Mouse (Mus musculus): ENCODE results near the gene Pdha1.

The Pdha1 gene

DNA sequence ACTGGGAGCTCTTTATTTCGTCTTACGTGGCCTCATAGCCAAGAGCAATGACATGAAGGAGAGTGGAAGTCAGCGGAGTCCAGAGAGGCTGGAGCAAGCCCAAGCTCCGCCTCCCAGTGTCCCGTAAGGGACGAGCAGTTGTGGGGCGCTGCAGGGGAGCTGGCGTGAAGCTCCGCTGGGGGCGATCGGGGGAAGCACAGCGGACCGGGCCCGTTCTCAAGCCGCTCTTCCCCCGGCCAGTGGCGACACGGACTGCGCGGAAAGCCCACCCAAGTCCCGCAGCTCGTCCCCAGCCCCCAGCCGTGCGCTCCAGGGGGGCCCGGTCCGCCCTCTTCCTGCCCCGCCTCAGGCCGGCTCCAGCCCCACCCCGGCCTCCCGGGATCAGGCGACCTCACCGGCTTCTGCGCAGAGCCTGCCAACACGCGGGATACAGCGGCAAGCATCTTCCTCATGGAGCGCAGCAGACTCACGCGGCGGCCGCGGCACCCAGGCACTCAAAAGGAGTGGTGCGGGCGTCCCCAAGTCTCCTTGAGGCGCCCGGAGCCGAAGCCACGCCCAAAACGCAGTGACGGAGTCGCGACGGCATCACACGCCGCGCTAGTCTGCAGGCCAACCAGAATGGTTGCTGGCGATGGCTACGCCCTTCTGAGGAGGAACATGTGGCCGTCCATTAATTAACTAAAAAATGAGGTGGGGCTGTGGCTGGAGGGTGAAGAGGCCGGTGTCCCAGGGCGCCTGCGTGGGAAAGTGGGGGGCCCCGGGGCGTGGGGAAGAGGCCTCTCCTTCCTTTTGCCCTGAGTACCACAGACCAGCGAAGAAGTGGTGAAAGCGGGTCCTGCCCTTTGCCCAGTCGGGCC is at the start of gene Pdha1:
Gene Pdha1, minus strand, starts transcription at position 553 of the 857 bp plus-strand sequence.
- DNase-seq, result peak; percentile 87 to 89

- no peak for DNase-seq
These were observed 40.8 kb upstream of the Pdha1 start for GRCm38 (mm10) chrX:160179032-160179431.

GRCm38 (mm10) chrX:160170150-160170549 is 31.9 kb upstream of the Pdha1 start:
- peak; percentile 30 to 73 for DNase-seq

GRCm38 (mm10) chrX:160166246-160166985 is 28.2 kb upstream of the Pdha1 start:
- DNase-seq, result no peak

DNA sequence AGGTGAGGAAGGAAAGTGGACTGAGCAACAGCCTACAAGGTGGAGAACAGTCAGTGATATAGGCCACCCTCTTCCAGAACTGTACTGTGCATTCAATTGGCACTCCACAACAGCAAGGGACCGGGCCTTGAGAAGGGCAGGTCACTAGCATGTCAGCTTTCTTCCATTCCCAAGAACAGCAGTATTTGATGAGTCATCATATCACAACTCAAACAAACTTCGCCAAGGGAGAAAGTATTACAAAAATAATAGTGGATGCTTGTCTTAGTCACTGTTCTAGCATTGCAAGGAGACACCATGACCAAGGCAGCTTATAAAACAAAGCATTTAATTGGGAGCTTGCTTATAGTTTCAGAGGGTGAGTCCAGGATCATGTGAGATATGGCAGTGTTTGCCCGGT is 26.0 kb upstream of the Pdha1 start:
- DNase-seq, result no peak

GRCm38 (mm10) chrX:160153147-160153815 is 15.1 kb upstream of the Pdha1 start:
- no peak for DNase-seq

DNA sequence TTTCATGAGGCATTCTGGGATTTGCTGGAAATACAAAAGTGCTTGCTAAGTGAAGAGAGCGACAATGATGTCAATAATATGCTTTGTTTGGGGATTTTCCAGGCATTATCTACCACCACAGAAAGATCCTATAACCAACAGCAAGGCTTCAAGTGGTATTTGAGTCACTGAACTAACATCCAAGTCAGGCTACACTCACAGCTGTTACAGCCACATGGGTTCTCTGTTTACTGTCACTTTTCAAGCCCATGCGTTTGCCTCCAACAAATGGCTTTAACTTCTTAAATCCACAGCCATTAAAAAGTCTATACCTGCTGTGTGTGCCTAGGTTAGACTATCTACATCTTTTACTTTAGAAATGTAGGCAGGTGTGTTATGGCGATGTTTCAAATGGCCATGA is 10.6 kb upstream of the Pdha1 start:
- no peak for DNase-seq

GRCm38 (mm10) chrX:160147406-160147805 is 9.2 kb upstream of the Pdha1 start:
- DNase-seq, result no peak

DNA sequence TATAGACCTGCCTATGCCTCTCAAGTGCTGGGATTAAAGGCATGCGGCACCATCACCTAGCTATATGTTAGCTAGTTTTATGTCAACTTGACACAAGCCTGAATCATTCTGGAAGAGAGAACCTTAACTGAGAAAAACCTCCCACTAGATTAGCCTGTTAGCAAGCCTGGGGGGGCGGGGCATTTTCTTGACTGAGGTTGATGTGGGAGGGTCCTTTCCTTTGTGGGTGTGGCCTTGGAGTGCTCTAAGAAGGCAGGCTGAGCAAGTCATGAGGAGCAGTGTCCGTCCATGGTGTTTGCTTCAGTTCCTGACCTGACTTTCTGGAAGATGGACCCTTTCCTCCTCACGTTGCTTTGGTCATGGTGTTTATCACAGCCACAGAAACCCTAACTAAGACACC is 8.6 kb upstream of the Pdha1 start:
- DNase-seq, result no peak

DNA sequence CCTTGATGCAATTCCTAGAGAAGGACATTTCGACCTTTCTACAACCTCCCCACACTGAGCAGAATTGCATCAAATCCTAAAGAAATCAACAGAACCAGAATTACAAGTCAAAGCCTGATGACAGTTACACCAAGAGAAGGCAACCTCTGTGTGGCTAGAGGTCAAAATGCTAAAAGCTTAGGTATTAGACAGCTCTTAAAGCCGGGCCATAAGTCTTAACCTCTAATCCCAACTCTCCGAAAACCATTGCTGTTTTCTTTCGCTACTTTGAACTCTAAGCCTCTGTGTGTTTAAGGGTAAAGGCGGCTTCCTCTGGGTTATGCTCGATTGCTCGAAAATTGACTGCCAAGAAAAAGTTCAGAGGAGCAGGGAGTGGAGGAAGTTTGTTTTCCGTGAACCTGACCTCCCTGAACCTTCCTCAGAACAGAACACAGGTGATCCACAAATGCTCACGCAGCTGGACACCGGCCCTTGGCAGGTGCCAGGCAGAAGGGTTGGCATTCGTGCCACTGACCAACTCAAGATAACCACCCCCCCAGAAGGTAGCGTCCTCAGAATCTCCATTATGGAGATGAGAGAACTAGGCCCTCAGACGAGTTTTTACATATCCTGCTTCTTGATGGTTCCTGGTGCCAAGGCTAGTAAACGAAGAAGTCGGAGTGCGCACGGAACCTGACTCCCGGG is 894 bp downstream of the Pdha1 start:
- DNase-seq, result no peak

DNA sequence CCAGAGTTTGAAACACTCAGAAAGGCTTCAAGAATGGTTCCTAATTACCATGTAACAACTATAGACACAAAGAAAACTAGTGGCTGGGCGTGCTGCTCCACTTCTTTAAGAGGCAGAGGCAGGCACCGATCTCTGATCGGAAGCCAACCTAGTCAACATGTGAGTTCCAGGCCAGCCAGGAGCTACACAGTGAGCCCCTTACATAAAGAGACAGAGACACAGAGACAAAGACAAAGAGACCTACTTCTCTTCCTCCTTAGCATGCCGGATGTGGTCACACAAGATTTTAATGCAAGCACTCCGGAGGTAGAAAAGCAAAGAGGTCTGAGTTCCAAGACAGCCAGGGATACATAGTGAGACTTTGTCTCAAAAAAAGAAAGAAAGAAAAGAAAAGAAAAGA is 2.1 kb downstream of the Pdha1 start:
- no peak for DNase-seq

GRCm38 (mm10) chrX:160135719-160136118 is 2.5 kb downstream of the Pdha1 start:
- no peak for DNase-seq

DNA sequence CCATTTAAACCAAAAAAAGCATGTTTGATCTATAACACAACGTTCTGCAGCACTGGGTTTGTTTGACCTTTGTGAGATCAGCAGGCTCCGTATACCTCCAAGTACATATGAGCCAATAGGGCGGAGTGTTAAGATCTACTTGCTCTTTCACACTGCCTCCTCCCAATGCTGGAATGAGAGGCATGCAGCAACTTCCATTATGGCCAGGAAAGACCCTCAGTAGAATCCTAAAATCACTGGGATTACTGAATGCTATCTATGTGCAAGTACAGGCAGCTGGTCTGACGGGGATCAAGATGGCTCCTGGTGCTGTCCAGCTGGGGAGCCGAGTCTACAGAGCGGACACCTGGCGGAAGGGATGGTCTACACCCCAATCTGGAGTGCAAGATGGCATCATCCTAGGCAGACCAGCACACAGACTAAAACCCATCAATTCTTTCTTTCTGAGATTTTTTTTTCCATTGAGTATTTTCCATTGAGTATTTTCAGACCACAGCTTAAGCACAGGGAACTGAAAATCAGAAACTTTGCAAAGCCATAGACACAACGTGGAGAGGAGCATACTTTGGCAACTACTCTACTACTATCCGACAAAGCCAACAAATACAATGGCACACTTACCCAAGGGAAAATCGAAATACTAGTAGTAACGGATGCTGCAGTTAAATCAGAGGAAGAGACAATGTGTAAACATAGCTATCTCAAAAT is 3.9 kb downstream of the Pdha1 start:
- DNase-seq, result no peak

DNA sequence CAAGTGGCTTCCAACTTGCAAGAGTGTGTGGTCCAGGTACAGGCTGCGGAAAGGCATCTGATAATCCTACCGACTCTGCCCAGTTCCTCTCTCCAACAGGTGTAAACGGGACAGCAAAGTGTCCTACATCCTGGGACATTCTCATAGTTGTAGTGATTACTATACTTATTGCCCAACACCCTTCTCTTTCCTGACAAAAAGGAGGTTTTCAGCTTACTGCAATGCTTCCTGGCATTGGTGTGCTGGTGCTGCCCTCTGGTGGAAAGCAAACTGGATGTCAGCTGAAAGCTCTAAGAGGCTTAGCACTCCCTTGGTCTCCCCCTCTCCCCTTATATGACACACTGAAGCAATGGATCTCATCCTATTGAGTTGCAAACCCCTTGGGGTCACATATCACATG is 21.6 kb downstream of the Pdha1 start:
- DNase-seq, result peak; percentile 23 to 26

GRCm38 (mm10) chrX:160116074-160116473 is 22.1 kb downstream of the Pdha1 start:
- DNase-seq, result no peak

- DNase-seq, result no peak
These were observed 24.4 kb downstream of the Pdha1 start for GRCm38 (mm10) chrX:160113777-160114176.

DNA sequence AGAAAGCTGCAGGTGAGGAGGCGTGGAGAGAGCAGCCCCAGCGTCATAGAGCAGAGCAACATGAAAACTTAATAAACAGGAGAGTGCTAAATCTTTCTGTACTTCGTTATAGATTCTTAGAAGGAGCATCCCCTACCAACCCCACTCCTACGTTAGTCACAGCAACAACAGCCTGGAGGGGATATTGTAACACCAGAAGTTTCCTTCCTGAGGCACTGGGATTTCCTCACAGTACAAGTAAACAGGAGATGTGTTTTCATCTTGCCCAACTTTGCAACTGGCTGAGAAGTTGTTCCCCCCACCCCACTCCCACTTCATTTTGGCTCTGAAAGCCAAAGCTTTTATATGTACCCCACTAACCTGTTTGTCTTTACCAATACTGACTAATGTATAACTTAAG is 30.4 kb downstream of the Pdha1 start:
- no peak for DNase-seq

DNA sequence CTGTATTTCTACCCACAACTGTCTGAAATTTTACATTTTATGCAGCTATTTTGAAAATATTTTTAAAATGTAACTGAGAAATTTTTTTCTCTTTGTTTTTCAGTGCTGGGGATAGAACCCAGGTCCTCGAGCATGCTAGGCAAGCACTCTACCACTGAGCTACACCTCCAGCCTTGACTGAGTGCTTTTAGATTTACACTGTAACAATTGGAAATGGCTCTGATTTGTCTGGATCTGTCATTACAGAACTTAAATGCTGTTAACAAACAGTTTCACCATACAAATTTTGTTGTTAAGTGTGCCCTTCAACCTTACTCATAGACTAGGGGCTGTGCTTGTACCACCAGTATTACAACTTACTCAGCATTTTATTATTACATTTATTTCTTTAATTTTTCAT is 46.2 kb downstream of the Pdha1 start:
- no peak for DNase-seq

Measured in kidney, adult 8-10 months (tissue).